Mouse (Mus musculus) stomach, postnatal 0 days (tissue): ENCODE results near the gene Cerkl. TPM values are rescaled to one million over a fixed set of nuclear protein-coding genes. Genes with fewer than 3 reads are reported as not detected.

ENCODE experiments used
- ATAC-seq: fragments of 200-750 bp; cut with Nextera tagmentation; 2 replicates; pipeline ENCODE4 v1.8.0; 2017; ENCODE audit not compliant: low FRiP score, low TSS enrichment
- DNase-seq: peaks from one replicate; pipeline ENCODE4 v3.0.0-alpha.2; 2016; ENCODE audit warnings: low spot score
- H3K27ac ChIP-seq: fragments of 300-500 bp; sonication (generic); replicated peaks from 2 replicates; pipeline ENCODE4 v1.5.1; 2014; ENCODE audit warnings: mild to moderate bottlenecking, control low read depth
- H3K27me3 ChIP-seq: fragments of 300-500 bp; sonication (generic); 2 replicates; pipeline ENCODE4 v1.6.1; 2014; ENCODE audit warnings: low read length; ENCODE audit not compliant: control insufficient read depth, insufficient read depth
- H3K36me3 ChIP-seq: fragments of 300-500 bp; sonication (generic); 2 replicates; pipeline ENCODE4 v1.6.1; 2014; ENCODE audit warnings: low read length, mixed read lengths; ENCODE audit not compliant: control insufficient read depth, insufficient read depth
- H3K4me1 ChIP-seq: fragments of 300-500 bp; sonication (generic); replicated peaks from 2 replicates; pipeline ENCODE4 v1.6.1; 2014; ENCODE audit warnings: antibody characterized with exemption; ENCODE audit not compliant: control insufficient read depth, insufficient read depth
- H3K4me2 ChIP-seq: fragments of 300-500 bp; sonication (generic); replicated peaks from 2 replicates; pipeline ENCODE4 v1.6.1; 2014; ENCODE audit warnings: low read depth, mild to moderate bottlenecking, control low read depth, moderate library complexity
- H3K4me3 ChIP-seq: fragments of 300-500 bp; sonication (generic); 2 replicates; pipeline ENCODE4 v1.5.1; 2014; ENCODE audit warnings: low read depth, low read length, control low read depth
- H3K9ac ChIP-seq: fragments of 300-500 bp; sonication (generic); 2 replicates; pipeline ENCODE4 v1.6.1; 2014; ENCODE audit warnings: mild to moderate bottlenecking, low read length, control low read depth, mixed read lengths
- H3K9me3 ChIP-seq: fragments of 300-500 bp; sonication (generic); 2 replicates; pipeline ENCODE4 v1.6.1; 2016; ENCODE audit warnings: low read length; ENCODE audit not compliant: control insufficient read depth
- CTCF ChIP-seq: IDR thresholded peaks from 2 replicates; pipeline ENCODE4 v1.5.1; 2016; ENCODE audit warnings: antibody characterized with exemption, low read depth, mild to moderate bottlenecking, moderate library complexity
- EP300 ChIP-seq: optimal IDR thresholded peaks from 2 replicates; pipeline ENCODE3; 2016; ENCODE audit warnings: antibody characterized with exemption
- WGBS: fragments of 180-500 bp; shearing (Covaris S2); extraction: QIAGEN DNeasy Blood & Tissue Kit; methylation state at CpG from one replicate; pipeline ENCODE4 v1.1.7; 2014; 5-methylcytosine and 5-hydroxymethylcytosine counted together
- polyA plus RNA-seq: library from polyadenylated mRNA; unstranded; fragments of >200 nt; fragmentation: Nextera tagmentation; extraction: Ambion mirVana; gene quantifications from 2 replicates; pipeline ENCODE4 v1.2.1, GENCODE M21; 2015

The Cerkl gene
- polyA plus RNA-seq, 1 experiment from 2014 or later, result 0.67 TPM

GRCm38 (mm10) chr2:79334661-79335060 is 121.9 kb downstream of the Cerkl start:
- Histone ChIP-seq H3K27me3 (no peaks in the 10 kb centered on the region), H3K4me3 (no peak overlapping the region), H3K9me3 (no peaks in the 10 kb centered on the region), H3K27ac (no peak overlapping the region), H3K4me1 (no peaks in the 10 kb centered on the region), H3K9ac (no peak overlapping the region), H3K36me3 (no peaks in the 10 kb centered on the region), H3K4me2 (no peak overlapping the region)
- TF ChIP-seq EP300, result no peak
- TF ChIP-seq CTCF, result no peak
- DNase-seq, result no peak
- ATAC-seq, result no peak

- Histone ChIP-seq H3K36me3 (no peaks in the 10 kb centered on the region), H3K4me3 (no peak overlapping the region), H3K9me3 (no peaks in the 10 kb centered on the region), H3K27me3 (no peaks in the 10 kb centered on the region), H3K4me1 (no peaks in the 10 kb centered on the region), H3K4me2 (no peak overlapping the region), H3K27ac (no peak overlapping the region), H3K9ac (no peak overlapping the region)
- WGBS, result 55% methylated on average over 2 of the region's 2 CpGs
- DNase-seq (no peak), ATAC-seq (no peak)
- no peak for TF ChIP-seq CTCF
- TF ChIP-seq EP300, result no peak
Observed at GRCm38 (mm10) chr2:79328079-79328478, 128.5 kb downstream of the Cerkl start.

GRCm38 (mm10) chr2:79316182-79316880 is 140.3 kb downstream of the Cerkl start:
- H3K27ac ChIP-seq, result no peak overlapping the region
- no peaks in the 10 kb centered on the region for H3K9me3 ChIP-seq
- TF ChIP-seq EP300 (no peak), CTCF (no peak)
- 69% methylated on average over 9 of the region's 9 CpGs for WGBS
- no peak overlapping the region for H3K4me3 ChIP-seq
- no peaks in the 10 kb centered on the region for H3K36me3 ChIP-seq
- H3K4me2 ChIP-seq, result no peak overlapping the region
- ATAC-seq (no peak; the same call in 1 of the 2 replicates), DNase-seq (no peak)
- H3K27me3 ChIP-seq, result no peaks in the 10 kb centered on the region
- no peaks in the 10 kb centered on the region for H3K4me1 ChIP-seq
- no peak overlapping the region for H3K9ac ChIP-seq

- H3K9me3 ChIP-seq, result no peaks in the 10 kb centered on the region
- H3K9ac ChIP-seq, result no peak overlapping the region
- no peak overlapping the region for H3K4me3 ChIP-seq
- H3K4me1 ChIP-seq, result no peaks in the 10 kb centered on the region
- 69% methylated on average over 4 of the region's 4 CpGs for WGBS
- H3K27ac ChIP-seq, result no peak overlapping the region
- TF ChIP-seq EP300, result no peak
- TF ChIP-seq CTCF, result no peak
- ATAC-seq, result no peak
- no peak overlapping the region for H3K4me2 ChIP-seq
- H3K27me3 ChIP-seq, result no peaks in the 10 kb centered on the region
- no peaks in the 10 kb centered on the region for H3K36me3 ChIP-seq
- DNase-seq, result no peak
Observed at GRCm38 (mm10) chr2:79315108-79315507, 141.5 kb downstream of the Cerkl start.

- TF ChIP-seq CTCF (no peak), EP300 (no peak)
- 65% methylated on average over 4 of the region's 4 CpGs for WGBS
- no peak for DNase-seq
- Histone ChIP-seq H3K36me3 (no peaks in the 10 kb centered on the region), H3K4me2 (no peak overlapping the region), H3K4me1 (no peaks in the 10 kb centered on the region), H3K4me3 (no peak overlapping the region), H3K9me3 (no peaks in the 10 kb centered on the region), H3K27me3 (no peaks in the 10 kb centered on the region), H3K9ac (no peak overlapping the region), H3K27ac (no peak overlapping the region)
- no peak for ATAC-seq
Observed at GRCm38 (mm10) chr2:79312499-79312898, 144.1 kb downstream of the Cerkl start.

- no peak overlapping the region for H3K4me2 ChIP-seq
- DNase-seq, result no peak
- WGBS, result 66% methylated on average over 13 of the region's 13 CpGs
- no peaks in the 10 kb centered on the region for H3K27me3 ChIP-seq
- H3K4me3 ChIP-seq, result no peak overlapping the region
- H3K27ac ChIP-seq, result no peak overlapping the region
- no peak for ATAC-seq
- H3K4me1 ChIP-seq, result no peaks in the 10 kb centered on the region
- no peaks in the 10 kb centered on the region for H3K36me3 ChIP-seq
- no peak overlapping the region for H3K9ac ChIP-seq
- H3K9me3 ChIP-seq, result no peaks in the 10 kb centered on the region
- TF ChIP-seq CTCF (no peak), EP300 (no peak)
Observed at GRCm38 (mm10) chr2:79309454-79310118, 147.0 kb downstream of the Cerkl start.
